Mouse (Mus musculus): Measurements from ENCODE around the gene Lrp8. TPM values are rescaled to one million over a fixed set of nuclear protein-coding genes. Genes with fewer than 3 reads are reported as not detected.

Lrp8 gene
- polyA plus RNA-seq, 1 experiment from 2014 or later = 0.99 TPM

DNA sequence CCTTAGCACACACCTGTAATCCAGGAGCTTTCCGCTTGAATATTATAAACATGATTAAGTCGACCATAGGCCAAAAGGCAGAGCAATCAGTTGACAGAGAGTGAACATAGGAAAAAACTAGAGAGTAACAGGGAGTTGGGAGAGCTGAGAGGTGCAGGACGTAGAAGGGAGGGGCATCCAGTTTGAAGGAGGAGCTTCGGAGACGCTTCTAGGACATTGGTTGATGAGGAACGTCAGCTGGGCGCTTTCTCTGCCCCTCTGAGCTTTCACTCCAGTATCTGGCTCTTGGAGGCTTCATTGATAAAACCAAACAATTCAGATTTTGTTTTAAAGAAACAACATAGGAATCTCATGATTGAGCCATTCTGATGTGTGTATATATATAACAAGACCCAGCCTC lies 84.3 kb downstream of the Lrp8 start:
- peaks cover 10% of the 10 kb centered on the region for H3K36me3 ChIP-seq (ENCODE audit: control insufficient read depth, insufficient read depth, low read length)
- H3K9ac ChIP-seq (ENCODE audit: low read depth, low read length) = no peak overlapping the region
- WGBS = 79% methylated on average over 7 of the region's 7 CpGs
- no peak overlapping the region for H3K4me3 ChIP-seq (ENCODE audit: low read length)
- no peak for ATAC-seq
- H3K9me3 ChIP-seq (ENCODE audit: control insufficient read depth, low read length) = no peaks in the 10 kb centered on the region
- no peaks in the 10 kb centered on the region for H3K27me3 ChIP-seq (replicated peaks; ENCODE audit: control insufficient read depth, insufficient read depth, low read length)
- no peak overlapping the region for H3K4me2 ChIP-seq (ENCODE audit: low read depth, low read length)
- H3K4me1 ChIP-seq (ENCODE audit: control insufficient read depth, insufficient read depth, low read length) = peaks cover 9% of the 10 kb centered on the region
- H3K27ac ChIP-seq (ENCODE audit: low read length) = no peak overlapping the region

DNA sequence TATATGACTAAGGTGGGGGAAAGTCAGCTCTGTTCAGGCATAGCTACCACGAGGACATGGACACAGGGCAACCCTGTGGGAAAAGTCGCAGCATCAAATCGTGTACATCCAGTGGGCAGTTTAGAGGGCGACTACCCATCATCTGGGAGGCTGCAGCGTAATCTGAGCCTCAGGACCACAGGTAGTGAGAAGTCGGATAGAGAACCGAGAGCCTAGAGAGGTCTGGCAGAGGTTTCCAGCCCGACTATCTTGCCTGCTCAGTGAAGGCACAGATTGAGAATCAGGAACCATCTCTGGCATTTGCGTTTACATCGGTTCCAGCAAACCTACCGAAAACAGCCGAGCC lies 87.3 kb downstream of the Lrp8 start:
- Histone ChIP-seq H3K27ac (ENCODE audit: low read length) (peak overlapping the region; percentile 78), H3K4me2 (ENCODE audit: low read depth, low read length) (peak overlapping the region; percentile 87), H3K4me1 (ENCODE audit: control insufficient read depth, insufficient read depth, low read length) (peaks cover 9% of the 10 kb centered on the region), H3K4me3 (ENCODE audit: low read length) (peak overlapping the region; percentile 66), H3K36me3 (ENCODE audit: control insufficient read depth, insufficient read depth, low read length) (peaks cover 7% of the 10 kb centered on the region; the same call in 1 of the 2 replicates), H3K9ac (ENCODE audit: low read depth, low read length) (peak overlapping the region; percentile 76), H3K27me3 (replicated peaks; ENCODE audit: control insufficient read depth, insufficient read depth, low read length) (no peaks in the 10 kb centered on the region), H3K9me3 (ENCODE audit: control insufficient read depth, low read length) (no peaks in the 10 kb centered on the region)
- peak; percentile 36 for ATAC-seq
- 1% methylated on average over 12 of the region's 12 CpGs for WGBS

DNA sequence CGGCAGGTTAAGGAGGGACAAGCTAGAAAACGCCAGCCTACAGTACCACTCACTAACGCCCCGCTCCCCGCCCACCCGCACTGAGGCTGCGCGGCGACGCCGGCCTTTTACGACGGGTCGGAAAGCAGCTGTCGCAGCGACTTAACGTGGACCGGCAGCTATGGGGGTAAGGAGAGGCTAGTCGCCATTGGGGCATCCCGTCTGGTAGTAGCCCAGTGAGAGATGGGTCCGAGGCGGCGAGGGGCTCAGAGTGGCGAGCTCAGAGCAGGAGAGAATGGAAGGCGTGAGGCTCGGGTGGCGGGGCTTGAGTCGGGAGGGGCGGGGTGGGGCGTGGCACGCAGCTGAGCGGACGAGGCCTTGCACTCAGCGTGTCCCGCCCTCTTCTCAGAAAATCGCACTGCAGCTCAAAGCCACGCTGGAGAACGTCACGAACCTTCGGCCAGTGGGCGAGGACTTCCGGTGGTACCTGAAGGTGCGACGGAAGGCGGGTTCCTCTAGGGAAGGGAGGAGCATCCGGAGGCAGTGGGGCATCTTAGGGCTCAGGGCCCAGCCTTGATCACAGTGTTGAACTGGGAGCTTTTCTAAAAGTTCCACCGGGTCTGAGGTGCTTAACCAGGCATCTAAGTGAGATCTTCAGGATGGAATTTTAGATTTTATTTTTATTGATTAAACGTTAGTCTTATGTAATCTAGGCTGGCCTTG lies 87.8 kb downstream of the Lrp8 start, which contains the start of gene 0610037L13Rik:
Gene 0610037L13Rik, plus strand, starts transcription at position 83 of the 702 bp plus-strand sequence.
- Histone ChIP-seq H3K9ac (ENCODE audit: low read depth, low read length) (peak within 1 kb of the TSS; percentile 76), H3K9me3 (ENCODE audit: control insufficient read depth, low read length) (no peaks in the 10 kb centered on the region), H3K36me3 (ENCODE audit: control insufficient read depth, insufficient read depth, low read length) (peaks cover 4% of the 10 kb centered on the region; the same call in 1 of the 2 replicates), H3K27ac (ENCODE audit: low read length) (peak within 1 kb of the TSS; percentile 78), H3K4me3 (ENCODE audit: low read length) (peak within 1 kb of the TSS; percentile 66), H3K4me1 (ENCODE audit: control insufficient read depth, insufficient read depth, low read length) (peaks cover 9% of the 10 kb centered on the region), H3K4me2 (ENCODE audit: low read depth, low read length) (peak within 1 kb of the TSS; percentile 87), H3K27me3 (replicated peaks; ENCODE audit: control insufficient read depth, insufficient read depth, low read length) (no peaks in the 10 kb centered on the region)
- peak; percentile 95 for ATAC-seq
- under 1% methylated on average over 48 of the region's 48 CpGs for WGBS

DNA sequence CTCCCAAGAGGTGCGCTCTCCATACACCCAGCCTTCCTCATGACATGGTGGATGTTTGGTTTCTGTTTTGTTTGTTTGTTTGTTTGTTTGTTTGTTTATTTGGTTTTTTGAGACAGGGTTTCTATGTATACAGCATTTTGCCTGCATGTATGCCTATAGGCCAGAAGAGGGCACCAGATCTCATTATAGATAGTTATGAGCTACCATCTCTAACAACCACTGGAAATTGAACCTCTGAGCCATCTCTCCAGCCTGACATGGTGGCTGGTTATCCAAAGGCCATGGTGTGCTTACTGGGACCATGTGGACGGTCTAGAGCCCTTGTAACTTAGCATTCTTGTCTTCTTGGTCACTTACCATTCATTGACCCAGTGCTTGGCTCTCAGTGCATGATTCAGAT lies 90.6 kb downstream of the Lrp8 start:
- Histone ChIP-seq H3K27ac (ENCODE audit: low read length) (no peak overlapping the region), H3K4me2 (ENCODE audit: low read depth, low read length) (no peak overlapping the region), H3K27me3 (replicated peaks; ENCODE audit: control insufficient read depth, insufficient read depth, low read length) (no peaks in the 10 kb centered on the region), H3K9ac (ENCODE audit: low read depth, low read length) (no peak overlapping the region), H3K36me3 (ENCODE audit: control insufficient read depth, insufficient read depth, low read length) (peaks cover 6% of the 10 kb centered on the region; the same call in 1 of the 2 replicates), H3K4me3 (ENCODE audit: low read length) (no peak overlapping the region), H3K9me3 (ENCODE audit: control insufficient read depth, low read length) (no peaks in the 10 kb centered on the region), H3K4me1 (ENCODE audit: control insufficient read depth, insufficient read depth, low read length) (peaks cover 9% of the 10 kb centered on the region)
- WGBS = 84% methylated on average over 2 of the region's 2 CpGs
- no peak for ATAC-seq

DNA sequence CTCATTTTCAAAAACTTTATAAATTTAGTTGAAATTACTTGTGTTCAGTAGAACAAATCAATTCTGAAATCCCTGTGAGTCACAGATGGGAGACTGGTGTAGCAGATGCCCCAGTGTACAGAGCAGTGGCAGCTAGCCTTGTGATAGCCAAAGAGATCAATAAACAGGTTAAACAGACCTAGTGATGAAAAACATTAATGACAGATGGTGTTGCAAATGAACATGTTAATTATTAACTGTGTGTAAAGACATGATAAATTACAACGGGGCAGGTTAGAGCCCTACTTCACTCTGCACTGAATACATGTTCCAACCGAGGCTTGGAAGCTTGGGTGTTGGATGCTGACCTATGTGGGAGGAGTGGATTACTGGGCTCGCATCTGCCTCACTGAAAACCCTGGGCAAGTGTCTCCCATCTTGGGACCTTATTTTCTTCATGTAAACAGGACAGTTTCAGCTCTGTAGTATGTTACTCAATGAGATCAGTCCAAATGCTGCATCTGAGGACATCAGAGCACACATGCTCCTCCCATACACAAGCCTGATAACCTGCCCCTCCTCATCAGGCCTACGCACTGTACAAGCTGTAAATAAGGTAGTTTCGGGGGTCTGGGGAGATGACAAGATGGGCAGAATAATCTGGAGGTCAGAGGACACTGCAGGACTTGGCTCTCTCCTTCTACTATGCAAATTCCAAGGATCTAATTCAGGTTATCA lies 97.3 kb downstream of the Lrp8 start:
- peak overlapping the region; percentile 3; the same call in 1 of the 2 replicates for H3K27ac ChIP-seq (ENCODE audit: low read length)
- H3K27me3 ChIP-seq (replicated peaks; ENCODE audit: control insufficient read depth, insufficient read depth, low read length) = no peaks in the 10 kb centered on the region
- peak; percentile 80 for ATAC-seq
- peaks cover 16% of the 10 kb centered on the region; the same call in 1 of the 2 replicates for H3K4me1 ChIP-seq (ENCODE audit: control insufficient read depth, insufficient read depth, low read length)
- no peaks in the 10 kb centered on the region for H3K9me3 ChIP-seq (ENCODE audit: control insufficient read depth, low read length)
- no peak overlapping the region for H3K4me2 ChIP-seq (ENCODE audit: low read depth, low read length)
- H3K9ac ChIP-seq (ENCODE audit: low read depth, low read length) = no peak overlapping the region
- no peak overlapping the region for H3K4me3 ChIP-seq (ENCODE audit: low read length)
- WGBS = 66% methylated on average over 5 of the region's 5 CpGs
- H3K36me3 ChIP-seq (ENCODE audit: control insufficient read depth, insufficient read depth, low read length) = peaks cover 6% of the 10 kb centered on the region; the same call in 1 of the 2 replicates

DNA sequence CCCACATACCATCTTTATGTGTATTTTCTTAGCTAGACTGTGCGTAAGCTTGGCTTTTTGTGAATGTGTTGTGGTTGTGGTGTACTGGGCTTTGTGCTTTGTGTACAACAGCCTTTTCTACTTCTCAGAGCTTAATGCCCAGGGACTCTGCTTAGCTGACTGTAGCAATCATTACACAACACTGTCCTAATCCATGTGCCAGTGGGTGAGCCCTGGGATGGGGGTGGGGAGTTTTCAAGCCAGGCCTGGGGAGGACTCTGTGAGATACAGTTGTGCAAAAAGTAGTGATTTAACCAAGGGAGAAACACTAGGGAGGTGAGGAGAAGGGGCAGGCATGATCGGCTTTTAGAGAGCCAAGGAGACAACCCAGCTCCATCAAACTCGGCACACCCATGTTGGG lies 98.1 kb downstream of the Lrp8 start:
- H3K4me2 ChIP-seq (ENCODE audit: low read depth, low read length) = no peak overlapping the region
- peaks cover 6% of the 10 kb centered on the region; the same call in 1 of the 2 replicates for H3K36me3 ChIP-seq (ENCODE audit: control insufficient read depth, insufficient read depth, low read length)
- H3K9ac ChIP-seq (ENCODE audit: low read depth, low read length) = no peak overlapping the region
- no peak overlapping the region for H3K4me3 ChIP-seq (ENCODE audit: low read length)
- no peaks in the 10 kb centered on the region for H3K27me3 ChIP-seq (replicated peaks; ENCODE audit: control insufficient read depth, insufficient read depth, low read length)
- H3K27ac ChIP-seq (ENCODE audit: low read length) = peak overlapping the region; percentile 3; the same call in 1 of the 2 replicates
- ATAC-seq = no peak
- no peaks in the 10 kb centered on the region for H3K9me3 ChIP-seq (ENCODE audit: control insufficient read depth, low read length)
- H3K4me1 ChIP-seq (ENCODE audit: control insufficient read depth, insufficient read depth, low read length) = peaks cover 16% of the 10 kb centered on the region; the same call in 1 of the 2 replicates
- WGBS = 87% methylated on average over 3 of the region's 3 CpGs

DNA sequence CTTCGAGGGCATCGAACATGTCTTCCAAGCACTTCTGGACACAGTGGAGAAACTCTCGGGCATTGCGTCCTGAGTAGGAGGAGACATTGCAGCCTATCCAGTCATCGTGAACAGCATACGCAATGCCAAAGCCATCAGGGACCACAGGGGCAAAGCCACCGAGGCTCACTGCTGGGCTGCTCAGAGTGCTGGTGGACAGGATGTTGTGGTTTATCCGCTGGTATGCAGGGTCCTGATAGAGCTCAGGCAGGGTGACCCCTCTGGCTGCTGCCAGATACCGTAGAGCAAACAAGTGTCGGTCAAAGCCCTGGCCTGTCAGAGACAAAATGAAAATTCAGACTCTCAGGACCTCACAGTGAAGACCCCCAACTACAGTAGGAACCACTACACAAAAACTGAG lies 102.2 kb downstream of the Lrp8 start:
- Histone ChIP-seq H3K4me1 (ENCODE audit: control insufficient read depth, insufficient read depth, low read length) (peaks cover 13% of the 10 kb centered on the region; the same call in 1 of the 2 replicates), H3K4me3 (ENCODE audit: low read length) (no peak overlapping the region), H3K9me3 (ENCODE audit: control insufficient read depth, low read length) (no peaks in the 10 kb centered on the region), H3K9ac (ENCODE audit: low read depth, low read length) (no peak overlapping the region), H3K4me2 (ENCODE audit: low read depth, low read length) (no peak overlapping the region), H3K36me3 (ENCODE audit: control insufficient read depth, insufficient read depth, low read length) (peaks cover 15% of the 10 kb centered on the region), H3K27ac (ENCODE audit: low read length) (no peak overlapping the region), H3K27me3 (replicated peaks; ENCODE audit: control insufficient read depth, insufficient read depth, low read length) (no peaks in the 10 kb centered on the region)
- WGBS = 91% methylated on average over 10 of the region's 10 CpGs
- no peak for ATAC-seq

DNA sequence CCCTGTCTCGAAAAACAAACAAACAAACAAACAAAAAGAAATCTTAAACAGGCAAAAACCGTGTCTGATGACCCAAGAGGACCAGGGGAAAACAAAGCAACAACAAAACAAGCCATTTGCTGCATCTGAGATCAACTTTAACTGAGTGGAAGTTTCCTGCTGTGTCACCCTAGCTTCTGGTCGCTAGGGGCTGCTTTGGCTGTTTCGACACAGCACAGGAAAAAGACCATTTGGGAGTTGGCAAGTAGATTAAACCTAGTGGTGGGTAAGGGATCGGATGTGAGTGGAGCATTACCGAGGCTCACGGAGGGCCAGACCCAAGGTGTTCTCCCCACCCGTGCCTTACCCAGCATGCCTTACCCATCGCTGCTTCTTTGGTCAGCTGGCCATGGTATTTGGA lies 104.5 kb downstream of the Lrp8 start:
- Histone ChIP-seq H3K27ac (ENCODE audit: low read length) (no peak overlapping the region), H3K27me3 (replicated peaks; ENCODE audit: control insufficient read depth, insufficient read depth, low read length) (no peaks in the 10 kb centered on the region), H3K9ac (ENCODE audit: low read depth, low read length) (no peak overlapping the region), H3K4me1 (ENCODE audit: control insufficient read depth, insufficient read depth, low read length) (no peaks in the 10 kb centered on the region), H3K4me2 (ENCODE audit: low read depth, low read length) (no peak overlapping the region), H3K9me3 (ENCODE audit: control insufficient read depth, low read length) (no peaks in the 10 kb centered on the region), H3K4me3 (ENCODE audit: low read length) (no peak overlapping the region), H3K36me3 (ENCODE audit: control insufficient read depth, insufficient read depth, low read length) (peaks cover 16% of the 10 kb centered on the region)
- ATAC-seq = no peak
- 91% methylated on average over 9 of the region's 9 CpGs for WGBS

DNA sequence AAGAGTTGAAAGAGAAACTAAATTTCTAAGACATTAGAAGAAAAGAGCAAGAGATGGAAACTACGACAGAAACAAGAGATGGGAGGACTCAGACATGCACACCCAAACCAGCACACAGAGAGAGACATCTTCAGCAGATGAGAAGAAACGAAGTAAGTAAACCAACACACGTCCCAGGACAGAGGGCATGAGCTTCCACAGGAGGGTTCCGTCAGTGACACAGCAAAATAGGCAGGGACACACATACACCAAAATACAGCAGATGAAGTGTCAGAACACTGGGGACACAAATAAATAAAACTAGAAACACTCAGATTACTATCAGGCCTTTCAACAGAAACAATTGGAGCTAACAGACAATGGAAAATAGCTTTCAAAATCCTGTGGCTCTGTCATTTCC lies 108.0 kb downstream of the Lrp8 start:
- Histone ChIP-seq H3K4me2 (ENCODE audit: low read depth, low read length) (no peak overlapping the region), H3K4me1 (ENCODE audit: control insufficient read depth, insufficient read depth, low read length) (no peaks in the 10 kb centered on the region), H3K4me3 (ENCODE audit: low read length) (no peak overlapping the region), H3K27ac (ENCODE audit: low read length) (no peak overlapping the region), H3K36me3 (ENCODE audit: control insufficient read depth, insufficient read depth, low read length) (peaks cover 23% of the 10 kb centered on the region), H3K27me3 (replicated peaks; ENCODE audit: control insufficient read depth, insufficient read depth, low read length) (no peaks in the 10 kb centered on the region), H3K9ac (ENCODE audit: low read depth, low read length) (no peak overlapping the region), H3K9me3 (ENCODE audit: control insufficient read depth, low read length) (no peaks in the 10 kb centered on the region)
- no peak for ATAC-seq
- WGBS = 94% methylated on average over 4 of the region's 4 CpGs

Measured in intestine, embryonic 16.5 days (tissue).